Mouse (Mus musculus) heart, adult 2 months (tissue): ENCODE measurements around the gene Lyg2.

ENCODE experiments used
- CTCF ChIP-seq: fragments of 200-600 bp; IDR thresholded peaks from 2 replicates; pipeline ENCODE4 v1.8.1; 2022; ENCODE audit warnings: antibody characterized with exemption, mild to moderate bottlenecking, moderate library complexity
- EP300 ChIP-seq: fragments of 200-500 bp; IDR thresholded peaks from 2 replicates; pipeline ENCODE4 v1.6.1; 2011; ENCODE audit warnings: low read depth, low read length, control low read depth; ENCODE audit not compliant: insufficient read depth
- POLR2A ChIP-seq: fragments of 200-500 bp; IDR thresholded peaks from 2 replicates; pipeline ENCODE4 v1.6.1; 2011; ENCODE audit warnings: mild to moderate bottlenecking, low read depth, low read length, control low read depth; ENCODE audit not compliant: insufficient read depth

- TF ChIP-seq CTCF (no peak), POLR2A (no peak), EP300 (no peak)
Measured at GRCm38 (mm10) chr1:37954786-37955185, 38.5 kb upstream of the Lyg2 start.
